Mouse (Mus musculus): ENCODE results near the gene Gsx1. TPM values are rescaled to one million over a fixed set of nuclear protein-coding genes. Genes with fewer than 3 reads are reported as not detected.

The Gsx1 gene
- polyA plus RNA-seq, 1 experiment from 2014 or later = 16.9 TPM

DNA sequence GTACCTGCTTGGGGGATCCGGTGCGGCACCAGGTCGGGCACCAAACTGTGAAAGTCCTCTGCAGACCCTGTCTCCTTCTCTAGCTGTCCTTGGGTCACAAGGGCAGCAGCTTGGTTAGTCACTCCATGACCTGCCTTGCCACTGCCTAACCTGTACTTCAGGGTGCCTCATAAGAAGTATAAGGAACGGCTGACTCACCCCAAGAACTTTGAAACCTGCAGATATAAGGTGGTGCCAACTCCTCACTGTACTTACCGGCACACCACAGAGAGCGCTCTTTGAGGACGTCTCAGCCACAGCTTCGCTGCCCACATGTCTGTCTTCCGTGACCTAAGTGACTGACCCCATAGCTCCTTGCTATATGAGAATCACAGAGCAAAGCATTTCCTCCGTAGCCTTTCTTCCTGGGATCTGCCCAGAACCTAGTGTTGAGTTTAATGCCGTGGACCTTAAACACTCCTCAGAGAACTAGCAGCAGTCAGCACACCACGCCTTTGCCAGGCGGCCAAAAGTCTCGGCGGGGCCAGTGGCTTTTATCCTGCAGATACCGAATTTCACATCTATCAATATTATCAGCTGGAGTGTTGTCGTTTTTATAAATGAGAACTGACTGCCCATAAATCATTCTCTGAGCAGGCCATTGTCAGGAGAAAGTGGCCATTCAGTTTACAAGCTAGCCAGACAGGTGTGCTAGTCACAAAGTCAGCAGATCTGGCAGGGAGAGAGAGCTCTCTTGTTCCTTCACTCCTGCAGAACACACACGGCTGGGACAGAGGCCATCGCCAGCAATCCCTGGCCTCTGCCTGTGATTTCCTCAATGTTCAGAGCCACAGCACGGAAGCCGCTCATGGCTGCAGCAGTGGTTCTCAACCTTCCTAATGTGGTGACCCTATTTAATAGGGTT lies 47.2 kb downstream of the Gsx1 start:
- Histone ChIP-seq H3K4me1 (replicated peaks) (peaks cover 4% of the 10 kb centered on the region; the same call in 1 of the 2 replicates), H3K27me3 (ENCODE audit: insufficient read depth, poor library complexity, severe bottlenecking) (peaks cover 10% of the 10 kb centered on the region; the same call in 1 of the 2 replicates), H3K36me3 (no peaks in the 10 kb centered on the region), H3K9me3 (no peaks in the 10 kb centered on the region), H3K4me3 (no peak overlapping the region), H3K27ac (no peak overlapping the region)
- DNase-seq (ENCODE audit: low spot score) = no peak
- 77% methylated on average over 21 of the region's 21 CpGs for WGBS

Other genes starting within 250 kb of the Gsx1 start
- gene Gtf3a, start 240.0 kb upstream of the Gsx1 start, polyA plus RNA-seq (2016; fragmentation: Nextera tagmentation; extraction: Ambion mirVana) = 115 and 118 TPM in 2 replicates
- 19.0 and 23.9 TPM in 2 replicates for gene Mtif3, start 224.9 kb upstream of the Gsx1 start, polyA plus RNA-seq (2016; fragmentation: Nextera tagmentation; extraction: Ambion mirVana)
- gene Lnx2, start 112.1 kb upstream of the Gsx1 start, polyA plus RNA-seq (2016; fragmentation: Nextera tagmentation; extraction: Ambion mirVana) = 8.2 and 8.4 TPM in 2 replicates
- gene Polr1d, start 111.6 kb upstream of the Gsx1 start, polyA plus RNA-seq (2016; fragmentation: Nextera tagmentation; extraction: Ambion mirVana) = 124 and 127 TPM in 2 replicates
- not detected in 2 replicates for gene Pdx1, start 81.3 kb downstream of the Gsx1 start, polyA plus RNA-seq (2016; fragmentation: Nextera tagmentation; extraction: Ambion mirVana)
- not detected in 2 replicates for gene Cdx2, start 118.6 kb downstream of the Gsx1 start, polyA plus RNA-seq (2016; fragmentation: Nextera tagmentation; extraction: Ambion mirVana)
- gene Urad, start 133.7 kb downstream of the Gsx1 start, polyA plus RNA-seq (2016; fragmentation: Nextera tagmentation; extraction: Ambion mirVana) = not detected in 2 replicates
- not detected in 2 replicates for gene Flt3, start 211.8 kb downstream of the Gsx1 start, polyA plus RNA-seq (2016; fragmentation: Nextera tagmentation; extraction: Ambion mirVana)
- 47.7 and 50.3 TPM in 2 replicates for gene Pan3, start 241.5 kb downstream of the Gsx1 start, polyA plus RNA-seq (2016; fragmentation: Nextera tagmentation; extraction: Ambion mirVana)

Measured in hindbrain, embryonic 10.5 days (tissue).